Mouse (Mus musculus) gastrocnemius, postnatal 14 days (tissue): ENCODE measurements around the gene Eme2. TPM values are rescaled to one million over a fixed set of nuclear protein-coding genes. Genes with fewer than 3 reads are reported as not detected.
"Not testable (repeated sequence)": the region's sequence is repeated elsewhere in the genome, so short reads cannot be mapped to it uniquely, and the experiment has no call there.

ENCODE experiments used
- DNase-seq: peaks from one replicate; pipeline ENCODE4 v3.0.0; 2021; ENCODE audit warnings: mixed read lengths
- intact Hi-C: fragments of 180-260 bp; cut with DNase I; formaldehyde crosslinking; loops from one replicate; pipeline ENCODE4 v1.15.1; 2025; ENCODE audit warnings: low total_unique reads
- long read RNA-seq, 2 experiments: library from polyadenylated mRNA; stranded (forward); transcript quantifications; one replicate each; pipeline ENCODE4 v2.0.0; 2021
- total RNA-seq, 2 experiments: library from RNA; stranded (reverse); gene quantifications; 2 replicates each; pipeline ENCODE4 v1.2.3; 2021

Eme2 gene
- 10 to 100 TPM; 13.9 to 14.5 TPM for total RNA-seq
- long read RNA-seq, experiment 1, transcript Eme2-202 (8 exons, 1,521 nt) = major isoform, 7 of 14 reads
- long read RNA-seq, experiment 1, partial matches to known transcripts = 1 of 14 reads
- long read RNA-seq, experiment 1, other reads (novel, unspliced or antisense) = 6 of 14 reads
- long read RNA-seq, experiment 2, transcript Eme2-202 (8 exons, 1,521 nt) = major isoform, 5 of 13 reads
- long read RNA-seq, experiment 2, partial matches to known transcripts = 2 of 13 reads
- long read RNA-seq, experiment 2, other reads (novel, unspliced or antisense) = 6 of 13 reads

- intact Hi-C loops = no loop called here
- peak; percentile 83 for DNase-seq
These were observed at the start of gene Eme2, which contains the start of gene Mrps34 for GRCm38 (mm10) chr17:24894995-24895547. Eme2 (minus strand) TSS chr17:24895087. Mrps34 (plus strand) TSS chr17:24895116.

- intact Hi-C loops, DNase-seq: not testable (repeated sequence)
These were observed 48.7 kb upstream of the Eme2 start for GRCm38 (mm10) chr17:24943589-24943988.

- intact Hi-C loops = no loop called here
These were observed 48.1 kb upstream of the Eme2 start for GRCm38 (mm10) chr17:24943036-24943435.

GRCm38 (mm10) chr17:24942453-24942852 is 47.6 kb upstream of the Eme2 start:
- DNase-seq = peak; percentile 29
- intact Hi-C loops = not testable (repeated sequence)

More at GRCm38 (mm10) chr17:24943036-24943435, 48.1 kb upstream of the Eme2 start:
- DNase-seq = no peak

GRCm38 (mm10) chr17:24937266-24937665 is 42.4 kb upstream of the Eme2 start:
- DNase-seq = no peak
- intact Hi-C loops = no loop called here

- intact Hi-C loops = no loop called here
- peak; percentile 96 for DNase-seq
These were observed 41.7 kb upstream of the Eme2 start, which contains the start of gene Mapk8ip3 for GRCm38 (mm10) chr17:24936259-24937237. Mapk8ip3 (minus strand) TSS chr17:24936977.

- intact Hi-C loops = no loop called here
These were observed 40.8 kb upstream of the Eme2 start for GRCm38 (mm10) chr17:24935666-24936065.

GRCm38 (mm10) chr17:24934926-24935325 is 40.0 kb upstream of the Eme2 start:
- DNase-seq = no peak
- intact Hi-C loops = no loop called here

More at GRCm38 (mm10) chr17:24935666-24936065, 40.8 kb upstream of the Eme2 start:
- no peak for DNase-seq

GRCm38 (mm10) chr17:24933163-24933562 is 38.3 kb upstream of the Eme2 start:
- intact Hi-C loops = no loop called here
- no peak for DNase-seq

- DNase-seq = no peak
- intact Hi-C loops = no loop called here
These were observed 37.5 kb upstream of the Eme2 start for GRCm38 (mm10) chr17:24932431-24932830.

- DNase-seq = no peak
- intact Hi-C loops = no loop called here
These were observed 34.6 kb upstream of the Eme2 start for GRCm38 (mm10) chr17:24929506-24929905.

GRCm38 (mm10) chr17:24923246-24923645 is 28.4 kb upstream of the Eme2 start:
- no peak for DNase-seq
- intact Hi-C loops = no loop called here

- intact Hi-C loops = no loop called here
- no peak for DNase-seq
These were observed 19.1 kb upstream of the Eme2 start for GRCm38 (mm10) chr17:24913984-24914383.

- intact Hi-C loops = no loop called here
- no peak for DNase-seq
These were observed 12.7 kb upstream of the Eme2 start for GRCm38 (mm10) chr17:24907591-24907990.

GRCm38 (mm10) chr17:24903767-24904166 is 8.9 kb upstream of the Eme2 start:
- intact Hi-C loops = no loop called here

GRCm38 (mm10) chr17:24902671-24903474 is 8.0 kb upstream of the Eme2 start:
- intact Hi-C loops = no loop called here
- DNase-seq = no peak

More at GRCm38 (mm10) chr17:24903767-24904166, 8.9 kb upstream of the Eme2 start:
- DNase-seq = no peak

GRCm38 (mm10) chr17:24902124-24902523 is 7.2 kb upstream of the Eme2 start:
- DNase-seq = no peak
- intact Hi-C loops = no loop called here

- intact Hi-C loops = no loop called here
- DNase-seq = no peak
These were observed 5.1 kb upstream of the Eme2 start for GRCm38 (mm10) chr17:24900014-24900413.

- intact Hi-C loops = no loop called here
- DNase-seq = no peak
These were observed 4.3 kb upstream of the Eme2 start for GRCm38 (mm10) chr17:24899153-24899552.
